Mouse (Mus musculus): ENCODE results near the gene Sh3pxd2b. TPM values are rescaled to one million over a fixed set of nuclear protein-coding genes. Genes with fewer than 3 reads are reported as not detected.
A peak's percentile ranks its signal among the peaks of the same experiment; 100 is the strongest.

Gene Sh3pxd2b
- polyA plus RNA-seq, 1 experiment = 3.7 TPM

GRCm38 (mm10) chr11:32445637-32446226, 98.1 kb downstream of the Sh3pxd2b start:
- no peaks in the 10 kb centered on the region for H3K36me3 ChIP-seq (ENCODE audit: control insufficient read depth, insufficient read depth, low read length)
- H3K4me1 ChIP-seq (ENCODE audit: control insufficient read depth, insufficient read depth, low read length) = no peaks in the 10 kb centered on the region
- WGBS = 76% methylated on average over 6 of the region's 6 CpGs
- no peak overlapping the region for H3K27ac ChIP-seq (ENCODE audit: insufficient read depth, low read depth, low read length)
- DNase-seq = no peak
- H3K27me3 ChIP-seq (replicated peaks; ENCODE audit: control insufficient read depth, insufficient read depth, low read length) = no peaks in the 10 kb centered on the region
- no peak for TF ChIP-seq POLR2A (IDR thresholded peaks at IDR 0.05; ENCODE audit: low read depth, low read length)
- TF ChIP-seq CTCF (conservative IDR thresholded peaks at IDR 0.05; ENCODE audit: insufficient read depth, insufficient read length, low read depth, low read length) = no peak
- no peak overlapping the region for H3K4me3 ChIP-seq (ENCODE audit: insufficient read depth, low read depth, low read length)

GRCm38 (mm10) chr11:32450216-32450615, 102.6 kb downstream of the Sh3pxd2b start:
- peak; percentile 74 for TF ChIP-seq CTCF (conservative IDR thresholded peaks at IDR 0.05; ENCODE audit: insufficient read depth, insufficient read length, low read depth, low read length)
- no peak for TF ChIP-seq POLR2A (IDR thresholded peaks at IDR 0.05; ENCODE audit: low read depth, low read length)
- Histone ChIP-seq H3K27ac (ENCODE audit: insufficient read depth, low read depth, low read length) (no peak overlapping the region), H3K4me3 (ENCODE audit: insufficient read depth, low read depth, low read length) (no peak overlapping the region), H3K4me1 (ENCODE audit: control insufficient read depth, insufficient read depth, low read length) (no peaks in the 10 kb centered on the region), H3K27me3 (replicated peaks; ENCODE audit: control insufficient read depth, insufficient read depth, low read length) (no peaks in the 10 kb centered on the region), H3K36me3 (ENCODE audit: control insufficient read depth, insufficient read depth, low read length) (no peaks in the 10 kb centered on the region; the same call in 1 of the 2 replicates)
- DNase-seq = peak; percentile 69
- 0% methylated on average over 1 of the region's 1 CpGs for WGBS

- WGBS = 92% methylated on average over 6 of the region's 6 CpGs
- H3K36me3 ChIP-seq (ENCODE audit: control insufficient read depth, insufficient read depth, low read length) = no peaks in the 10 kb centered on the region; the same call in 1 of the 2 replicates
- no peak overlapping the region for H3K27ac ChIP-seq (ENCODE audit: insufficient read depth, low read depth, low read length)
- H3K4me1 ChIP-seq (ENCODE audit: control insufficient read depth, insufficient read depth, low read length) = peaks cover 5% of the 10 kb centered on the region; the same call in 1 of the 2 replicates
- no peaks in the 10 kb centered on the region for H3K27me3 ChIP-seq (replicated peaks; ENCODE audit: control insufficient read depth, insufficient read depth, low read length)
- no peak overlapping the region for H3K4me3 ChIP-seq (ENCODE audit: insufficient read depth, low read depth, low read length)
- no peak for DNase-seq
- no peak for TF ChIP-seq CTCF (conservative IDR thresholded peaks at IDR 0.05; ENCODE audit: insufficient read depth, insufficient read length, low read depth, low read length)
- no peak for TF ChIP-seq POLR2A (IDR thresholded peaks at IDR 0.05; ENCODE audit: low read depth, low read length)
Measured at GRCm38 (mm10) chr11:32451306-32451705, 103.7 kb downstream of the Sh3pxd2b start.

GRCm38 (mm10) chr11:32452745-32453144, 105.1 kb downstream of the Sh3pxd2b start:
- no peak for DNase-seq
- peaks cover 5% of the 10 kb centered on the region; the same call in 1 of the 2 replicates for H3K4me1 ChIP-seq (ENCODE audit: control insufficient read depth, insufficient read depth, low read length)
- H3K4me3 ChIP-seq (ENCODE audit: insufficient read depth, low read depth, low read length) = no peak overlapping the region
- WGBS = 95% methylated on average over 4 of the region's 4 CpGs
- no peak overlapping the region for H3K27ac ChIP-seq (ENCODE audit: insufficient read depth, low read depth, low read length)
- H3K36me3 ChIP-seq (ENCODE audit: control insufficient read depth, insufficient read depth, low read length) = no peaks in the 10 kb centered on the region; the same call in 1 of the 2 replicates
- no peaks in the 10 kb centered on the region for H3K27me3 ChIP-seq (replicated peaks; ENCODE audit: control insufficient read depth, insufficient read depth, low read length)
- TF ChIP-seq CTCF (conservative IDR thresholded peaks at IDR 0.05; ENCODE audit: insufficient read depth, insufficient read length, low read depth, low read length) (no peak), POLR2A (IDR thresholded peaks at IDR 0.05; ENCODE audit: low read depth, low read length) (no peak)

- WGBS = 73% methylated on average over 8 of the region's 8 CpGs
- H3K27ac ChIP-seq (ENCODE audit: insufficient read depth, low read depth, low read length) = no peak overlapping the region
- no peak for DNase-seq
- no peaks in the 10 kb centered on the region for H3K27me3 ChIP-seq (replicated peaks; ENCODE audit: control insufficient read depth, insufficient read depth, low read length)
- no peak for TF ChIP-seq CTCF (conservative IDR thresholded peaks at IDR 0.05; ENCODE audit: insufficient read depth, insufficient read length, low read depth, low read length)
- no peak for TF ChIP-seq POLR2A (IDR thresholded peaks at IDR 0.05; ENCODE audit: low read depth, low read length)
- no peaks in the 10 kb centered on the region; the same call in 1 of the 2 replicates for H3K36me3 ChIP-seq (ENCODE audit: control insufficient read depth, insufficient read depth, low read length)
- no peak overlapping the region for H3K4me3 ChIP-seq (ENCODE audit: insufficient read depth, low read depth, low read length)
- peaks cover 5% of the 10 kb centered on the region; the same call in 1 of the 2 replicates for H3K4me1 ChIP-seq (ENCODE audit: control insufficient read depth, insufficient read depth, low read length)
Measured at GRCm38 (mm10) chr11:32453353-32453915, 105.8 kb downstream of the Sh3pxd2b start.

GRCm38 (mm10) chr11:32454231-32454799, 106.7 kb downstream of the Sh3pxd2b start:
- no peak for TF ChIP-seq POLR2A (IDR thresholded peaks at IDR 0.05; ENCODE audit: low read depth, low read length)
- TF ChIP-seq CTCF (conservative IDR thresholded peaks at IDR 0.05; ENCODE audit: insufficient read depth, insufficient read length, low read depth, low read length) = no peak
- Histone ChIP-seq H3K4me1 (ENCODE audit: control insufficient read depth, insufficient read depth, low read length) (peaks cover 5% of the 10 kb centered on the region; the same call in 1 of the 2 replicates), H3K36me3 (ENCODE audit: control insufficient read depth, insufficient read depth, low read length) (no peaks in the 10 kb centered on the region; the same call in 1 of the 2 replicates), H3K27ac (ENCODE audit: insufficient read depth, low read depth, low read length) (no peak overlapping the region), H3K27me3 (replicated peaks; ENCODE audit: control insufficient read depth, insufficient read depth, low read length) (no peaks in the 10 kb centered on the region), H3K4me3 (ENCODE audit: insufficient read depth, low read depth, low read length) (peak overlapping the region; percentile 93)
- no peak for DNase-seq
- WGBS = 5% methylated on average over 19 of the region's 19 CpGs

Measured in kidney, adult 2 months (tissue).